Mouse (Mus musculus) intestine, embryonic 14.5 days (tissue): ENCODE measurements around the gene BC051142. TPM values are rescaled to one million over a fixed set of nuclear protein-coding genes. Genes with fewer than 3 reads are reported as not detected.
"Not testable (repeated sequence)": the region's sequence is repeated elsewhere in the genome, so short reads cannot be mapped to it uniquely, and the experiment has no call there.

ENCODE experiments used
- ATAC-seq: fragments of 200-750 bp; cut with Nextera tagmentation; replicated peaks from 2 replicates; pipeline ENCODE4 v1.8.0; 2017; ENCODE audit warnings: low read depth, moderate number of reproducible peaks, moderate TSS enrichment, moderate library complexity; ENCODE audit not compliant: low FRiP score, low TSS enrichment
- DNase-seq: peaks from one replicate; pipeline ENCODE4 v3.0.0-alpha.2; 2018; ENCODE audit warnings: low spot score
- H3K27ac ChIP-seq: fragments of 300-500 bp; sonication (generic); 2 replicates; pipeline ENCODE4 v1.5.1; 2014; ENCODE audit warnings: low read depth, mild to moderate bottlenecking, control low read depth
- H3K27me3 ChIP-seq: fragments of 300-500 bp; sonication (generic); replicated peaks from 2 replicates; pipeline ENCODE4 v1.6.1; 2014; ENCODE audit warnings: low read length, control low read depth; ENCODE audit not compliant: control insufficient read depth, insufficient read depth
- H3K36me3 ChIP-seq: fragments of 300-500 bp; sonication (generic); 2 replicates; pipeline ENCODE4 v1.6.1; 2014; ENCODE audit warnings: low read length, control low read depth; ENCODE audit not compliant: control insufficient read depth, insufficient read depth
- H3K4me1 ChIP-seq: fragments of 300-500 bp; sonication (generic); replicated peaks from 2 replicates; pipeline ENCODE4 v1.6.1; 2014; ENCODE audit warnings: low read length, control low read depth, mixed read lengths; ENCODE audit not compliant: control insufficient read depth, insufficient read depth
- H3K4me2 ChIP-seq: fragments of 300-500 bp; sonication (generic); 2 replicates; pipeline ENCODE4 v1.6.1; 2014; ENCODE audit warnings: low read length
- H3K4me3 ChIP-seq: fragments of 300-500 bp; sonication (generic); 2 replicates; pipeline ENCODE4 v1.5.1; 2014; ENCODE audit warnings: low read depth, low read length, control low read depth, mixed read lengths
- H3K9ac ChIP-seq: fragments of 300-500 bp; sonication (generic); 2 replicates; pipeline ENCODE4 v1.6.1; 2014; ENCODE audit warnings: mild to moderate bottlenecking, low read length
- H3K9me3 ChIP-seq: fragments of 300-500 bp; sonication (generic); 2 replicates; pipeline ENCODE4 v1.6.1; 2016; ENCODE audit warnings: low read length, control low read depth; ENCODE audit not compliant: control insufficient read depth
- WGBS: fragments of 180-500 bp; shearing (Covaris S2); extraction: QIAGEN DNeasy Blood & Tissue Kit; methylation state at CpG from one replicate; pipeline ENCODE4 v1.1.7; 2014; 5-methylcytosine and 5-hydroxymethylcytosine counted together
- polyA plus RNA-seq: library from polyadenylated mRNA; unstranded; fragments of >200 nt; fragmentation: Nextera tagmentation; extraction: Ambion mirVana; gene quantifications from 2 replicates; pipeline ENCODE4 v1.2.1, GENCODE M21; 2014

Gene BC051142
- polyA plus RNA-seq, 1 experiment from 2014 or later: 0.51 TPM

DNA sequence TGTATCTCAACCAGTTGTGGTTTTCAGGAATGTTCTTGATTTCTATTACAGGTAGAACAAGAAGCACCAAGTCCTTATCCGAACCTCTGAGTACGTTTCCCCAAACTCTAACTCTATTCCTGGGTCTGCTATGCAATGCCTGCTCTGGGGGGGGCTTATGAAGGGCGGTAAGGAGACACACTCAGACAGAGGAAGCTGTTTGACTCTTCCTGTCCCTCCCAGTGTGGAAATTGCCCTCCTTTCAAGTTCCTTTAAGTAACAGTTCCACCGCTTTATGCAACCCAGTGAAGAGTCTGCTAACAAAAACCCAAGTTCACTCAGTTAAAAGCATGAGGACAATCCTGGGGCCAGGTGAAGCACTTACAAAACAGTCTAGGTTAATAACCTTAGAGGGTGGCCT, 38.5 kb downstream of the BC051142 start:
- H3K36me3 ChIP-seq: no peaks in the 10 kb centered on the region
- no peaks in the 10 kb centered on the region for H3K4me1 ChIP-seq
- 0 out of 2 replicates have a peak, but pooled peaks cover 2% of the 10 kb centered on the region for H3K9me3 ChIP-seq
- no peaks in the 10 kb centered on the region for H3K27me3 ChIP-seq
- no peak overlapping the region for H3K4me3 ChIP-seq
- DNase-seq (no peak), ATAC-seq (no peak)
- WGBS: 65% methylated on average over 4 of the region's 4 CpGs
- H3K4me2 ChIP-seq: no peak overlapping the region
- H3K9ac ChIP-seq: no peak overlapping the region
- no peak overlapping the region for H3K27ac ChIP-seq

DNA sequence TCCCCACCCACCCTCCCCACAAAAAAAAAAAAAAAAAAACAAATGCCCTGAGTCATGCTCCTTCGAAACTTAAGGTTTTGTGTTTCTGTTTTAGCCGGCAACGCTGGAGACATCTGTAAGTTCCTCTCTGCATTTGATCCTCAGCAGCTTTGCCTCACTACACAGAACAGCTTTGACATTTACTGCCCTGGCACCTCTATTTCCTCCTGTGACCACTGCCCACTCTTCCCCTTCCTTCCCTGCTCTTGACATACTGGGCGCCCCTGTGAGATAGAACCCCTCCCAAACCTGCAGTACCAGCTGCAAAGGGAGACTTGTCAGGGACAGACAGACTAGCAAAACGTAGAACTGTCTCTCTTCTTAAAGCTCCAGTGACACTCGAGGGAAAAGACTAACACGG, 39.0 kb downstream of the BC051142 start:
- DNase-seq: no peak
- H3K9me3 ChIP-seq: 0 out of 2 replicates have a peak, but pooled peaks cover 2% of the 10 kb centered on the region
- no peaks in the 10 kb centered on the region for H3K27me3 ChIP-seq
- no peak overlapping the region for H3K4me3 ChIP-seq
- no peak overlapping the region for H3K4me2 ChIP-seq
- ATAC-seq: no peak
- no peak overlapping the region for H3K27ac ChIP-seq
- H3K4me1 ChIP-seq: no peaks in the 10 kb centered on the region
- no peak overlapping the region for H3K9ac ChIP-seq
- no peaks in the 10 kb centered on the region for H3K36me3 ChIP-seq
- 60% methylated on average over 7 of the region's 7 CpGs for WGBS

DNA sequence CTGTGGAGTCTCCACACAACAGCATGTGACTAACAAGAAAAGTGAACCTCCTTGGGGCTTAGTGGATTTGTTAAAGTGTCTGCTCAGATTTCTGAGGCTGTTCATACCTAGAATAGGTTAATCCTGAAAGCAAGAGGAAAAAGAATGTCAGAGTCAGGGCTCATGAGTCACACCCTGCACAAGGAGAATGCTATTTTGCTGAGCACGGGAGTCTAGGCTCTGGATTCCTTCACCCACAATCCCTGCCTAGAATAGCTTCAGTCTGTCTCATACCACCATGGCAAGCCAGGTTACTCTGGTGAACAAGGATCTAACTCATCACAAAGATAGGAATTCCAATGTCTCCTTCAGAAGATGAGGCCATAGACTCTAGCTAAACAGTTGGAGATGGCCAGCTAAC, 40.0 kb downstream of the BC051142 start:
- H3K36me3 ChIP-seq: no peaks in the 10 kb centered on the region
- ATAC-seq: no peak
- 37% methylated on average over 1 of the region's 1 CpGs for WGBS
- H3K4me3 ChIP-seq: no peak overlapping the region
- H3K27ac ChIP-seq: no peak overlapping the region
- H3K9ac ChIP-seq: no peak overlapping the region
- H3K27me3 ChIP-seq: no peaks in the 10 kb centered on the region
- 0 out of 2 replicates have a peak, but pooled peaks cover 2% of the 10 kb centered on the region for H3K9me3 ChIP-seq
- H3K4me1 ChIP-seq: no peaks in the 10 kb centered on the region
- H3K4me2 ChIP-seq: no peak overlapping the region
- no peak for DNase-seq

DNA sequence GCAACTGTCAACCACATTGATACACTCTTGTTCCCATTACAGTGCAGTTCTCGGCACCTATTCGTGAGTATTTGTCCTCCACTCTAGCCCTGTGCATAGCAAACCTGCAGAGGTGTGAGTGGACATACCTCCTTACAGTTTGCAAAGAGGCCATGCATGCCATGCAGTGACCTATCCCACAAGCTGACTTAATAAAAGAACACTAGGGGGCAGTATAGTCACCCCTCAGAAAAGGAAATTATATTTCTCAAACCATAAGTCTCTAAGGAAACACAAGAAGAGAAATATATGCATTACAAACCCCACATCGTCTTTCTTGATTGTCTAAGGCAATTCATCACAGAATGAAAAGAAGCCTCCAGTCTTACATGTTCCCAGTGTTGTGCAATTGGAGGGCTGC, 41.2 kb downstream of the BC051142 start:
- Histone ChIP-seq H3K27ac (no peak overlapping the region), H3K27me3 (no peaks in the 10 kb centered on the region), H3K4me2 (no peak overlapping the region), H3K9me3 (0 out of 2 replicates have a peak, but pooled peaks cover 2% of the 10 kb centered on the region), H3K36me3 (no peaks in the 10 kb centered on the region), H3K4me1 (no peaks in the 10 kb centered on the region), H3K4me3 (no peak overlapping the region), H3K9ac (no peak overlapping the region)
- 43% methylated on average over 3 of the region's 3 CpGs for WGBS
- ATAC-seq: no peak
- DNase-seq: no peak

DNA sequence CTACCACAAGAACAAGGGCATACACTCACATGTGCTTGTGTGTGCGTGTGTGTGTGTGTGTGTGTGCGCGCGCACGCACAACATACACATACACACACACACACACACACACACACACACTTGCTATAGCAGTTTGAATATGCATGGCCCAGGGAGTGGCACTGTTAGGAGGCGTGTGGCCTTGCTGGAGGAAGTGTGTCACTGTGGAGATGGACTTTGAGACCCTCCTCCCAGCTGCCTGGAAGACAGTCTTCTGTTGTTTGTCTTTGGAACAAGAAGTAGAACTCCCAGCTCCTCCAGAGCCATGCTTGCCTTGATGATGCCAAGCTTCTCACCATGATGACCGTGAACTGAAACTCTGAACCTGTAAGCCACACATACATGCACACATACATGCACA, 43.4 kb downstream of the BC051142 start:
- ATAC-seq (peak; percentile 66; the same call in 1 of the 2 replicates), DNase-seq (no peak)
- H3K27me3 ChIP-seq: no peaks in the 10 kb centered on the region
- H3K9me3 ChIP-seq: no peaks in the 10 kb centered on the region
- 71% methylated on average over 7 of the region's 7 CpGs for WGBS
- H3K4me3 ChIP-seq: no peak overlapping the region
- no peak overlapping the region for H3K4me2 ChIP-seq
- H3K36me3 ChIP-seq: no peaks in the 10 kb centered on the region
- no peaks in the 10 kb centered on the region for H3K4me1 ChIP-seq
- H3K27ac ChIP-seq: no peak overlapping the region
- no peak overlapping the region for H3K9ac ChIP-seq

DNA sequence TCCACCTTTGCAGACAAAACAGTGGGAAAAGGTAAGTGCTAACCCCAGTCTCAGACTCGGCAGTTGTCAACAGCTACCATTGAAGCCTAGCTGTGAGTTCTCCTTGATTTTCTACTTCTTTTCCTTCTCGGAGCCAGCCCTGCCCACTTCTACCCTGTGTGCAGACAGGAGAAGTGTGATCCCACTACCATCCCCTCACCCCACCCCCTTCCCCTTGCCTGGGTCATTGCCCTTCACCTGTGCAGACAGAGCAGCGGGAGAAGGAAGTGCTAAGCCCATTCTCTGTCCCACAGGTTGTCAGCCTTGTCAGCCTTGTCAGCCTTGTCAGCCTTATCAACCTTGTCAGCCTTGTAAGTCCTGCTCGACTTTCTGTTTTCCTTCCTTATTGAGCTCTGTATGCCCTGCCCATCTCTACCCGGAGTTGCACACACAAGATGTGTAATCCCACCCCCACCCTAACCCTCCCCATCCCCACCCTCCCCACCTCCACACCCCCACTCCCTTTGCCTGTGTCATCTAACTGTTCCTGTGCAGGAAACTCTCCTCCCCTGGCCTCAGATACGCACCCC, 49.9 kb downstream of the BC051142 start:
- Histone ChIP-seq H3K36me3 (no peaks in the 10 kb centered on the region), H3K9me3 (no peaks in the 10 kb centered on the region), H3K4me3 (no peak overlapping the region), H3K4me2 (no peak overlapping the region), H3K27ac (peak overlapping the region; percentile 59), H3K9ac (no peak overlapping the region), H3K4me1 (peaks cover 7% of the 10 kb centered on the region; the same call in 1 of the 2 replicates), H3K27me3 (no peaks in the 10 kb centered on the region)
- DNase-seq (peak; percentile 66), ATAC-seq (peak; percentile 88)
- WGBS: 40% methylated on average over 6 of the region's 6 CpGs

DNA sequence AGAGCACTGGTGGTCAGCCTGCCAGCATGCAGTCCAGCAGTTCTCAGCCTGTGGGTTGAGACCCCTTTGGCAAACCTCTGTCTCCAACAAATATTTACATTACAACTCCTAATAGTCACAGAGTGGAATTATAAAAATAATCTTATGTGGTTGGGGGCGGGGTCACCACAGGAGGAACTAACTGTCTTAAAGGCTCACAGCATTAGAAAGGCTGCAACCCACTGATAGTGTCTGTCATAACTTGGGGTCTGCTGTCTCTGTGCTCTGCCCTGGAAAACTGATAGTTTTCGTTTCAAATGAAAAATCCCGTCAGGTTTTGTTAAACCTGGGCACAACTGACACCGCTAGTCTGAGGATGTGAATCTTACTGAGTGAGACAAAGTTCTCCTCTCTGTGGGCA, 59.0 kb downstream of the BC051142 start:
- DNase-seq: no peak
- no peaks in the 10 kb centered on the region for H3K4me1 ChIP-seq

DNA sequence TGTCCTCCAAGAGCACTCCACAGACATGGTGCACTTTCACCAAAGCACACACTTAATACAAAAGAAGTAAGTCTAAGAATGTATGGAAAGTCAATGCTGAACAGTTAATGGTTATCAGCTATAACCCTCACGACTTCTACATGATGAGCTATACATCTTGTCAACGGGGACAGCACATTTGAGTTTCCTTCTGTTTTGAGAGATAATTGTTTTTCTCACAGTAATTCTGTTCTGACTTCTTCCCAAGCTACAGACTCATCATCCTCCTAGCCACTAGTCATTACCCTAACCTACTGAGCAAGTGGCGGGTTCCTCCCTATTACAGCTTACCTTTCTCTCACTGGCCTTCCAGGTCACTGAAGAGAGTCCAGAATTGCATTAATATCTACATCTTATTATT, 60.6 kb downstream of the BC051142 start:
- ATAC-seq: no peak
- Histone ChIP-seq H3K9me3 (no peaks in the 10 kb centered on the region), H3K27ac (no peak overlapping the region), H3K9ac (no peak overlapping the region), H3K27me3 (no peaks in the 10 kb centered on the region), H3K36me3 (no peaks in the 10 kb centered on the region), H3K4me2 (no peak overlapping the region), H3K4me1 (no peaks in the 10 kb centered on the region), H3K4me3 (no peak overlapping the region)
- WGBS: 82% methylated on average over 3 of the region's 3 CpGs
- no peak for DNase-seq

More for the DNA sequence above, 59.0 kb downstream of the BC051142 start:
- Histone ChIP-seq H3K27me3 (no peaks in the 10 kb centered on the region), H3K4me2 (no peak overlapping the region), H3K4me3 (no peak overlapping the region), H3K27ac (no peak overlapping the region), H3K9ac (no peak overlapping the region), H3K9me3 (no peaks in the 10 kb centered on the region), H3K36me3 (no peaks in the 10 kb centered on the region)
- WGBS: 68% methylated on average over 4 of the region's 4 CpGs
- no peak for ATAC-seq

DNA sequence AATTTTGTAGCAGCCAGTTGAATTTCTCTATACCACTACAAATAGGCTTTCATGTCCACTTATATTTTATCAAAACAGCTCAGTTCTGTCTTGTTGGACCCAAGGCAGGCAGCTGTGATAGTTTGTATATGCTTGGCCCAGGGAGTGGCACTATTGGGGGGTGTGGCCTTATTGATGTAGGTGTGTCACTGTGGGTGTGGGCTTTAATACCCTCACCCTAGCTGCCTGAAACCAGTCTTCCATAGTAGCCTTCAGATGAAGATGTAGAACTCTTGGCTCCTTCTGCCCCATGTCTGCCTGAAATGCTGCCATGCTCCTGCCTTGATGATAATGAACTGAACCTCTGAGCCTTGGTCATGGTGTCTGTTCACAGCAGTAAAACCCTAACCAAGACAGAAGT, 67.3 kb downstream of the BC051142 start:
- not testable (repeated sequence) for H3K9ac ChIP-seq, H3K27ac ChIP-seq, ATAC-seq, H3K4me1 ChIP-seq, H3K36me3 ChIP-seq, H3K9me3 ChIP-seq, H3K4me3 ChIP-seq, H3K27me3 ChIP-seq, DNase-seq, H3K4me2 ChIP-seq
